Mouse (Mus musculus): Measurements from ENCODE around the gene Ralgps1.

DNA sequence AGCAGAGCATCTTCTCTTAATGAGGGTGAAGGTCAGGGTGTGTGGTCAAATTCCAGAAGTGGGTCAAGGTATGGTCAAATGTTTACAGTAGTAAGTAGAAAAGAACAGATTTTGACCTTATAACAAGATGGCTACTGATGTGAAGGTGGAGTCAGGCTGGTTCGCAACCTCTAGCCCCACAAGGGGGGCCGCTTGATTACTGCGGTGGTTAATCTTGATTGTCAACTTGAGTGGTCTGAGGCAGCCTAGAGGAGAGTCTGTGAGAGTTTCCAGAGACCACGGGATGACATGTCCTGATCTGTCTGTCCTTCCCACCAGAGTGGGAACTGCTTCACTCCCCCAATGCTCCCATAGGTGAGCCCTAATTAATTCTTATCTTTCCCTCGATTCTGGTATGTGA, 29.3 kb upstream of the Ralgps1 start:
- TF ChIP-seq CTCF (IDR thresholded peaks at IDR 0.05; ENCODE audit: extremely low read depth, insufficient read depth, insufficient read length, insufficient replicate concordance) (no peak), POLR2A (IDR thresholded peaks at IDR 0.05; ENCODE audit: low read depth, low read length) (no peak)

All from spleen, adult 2 months (tissue).